8 mouse cellular contexts compared by ENCODE assay signal in the genomic region with DNA sequence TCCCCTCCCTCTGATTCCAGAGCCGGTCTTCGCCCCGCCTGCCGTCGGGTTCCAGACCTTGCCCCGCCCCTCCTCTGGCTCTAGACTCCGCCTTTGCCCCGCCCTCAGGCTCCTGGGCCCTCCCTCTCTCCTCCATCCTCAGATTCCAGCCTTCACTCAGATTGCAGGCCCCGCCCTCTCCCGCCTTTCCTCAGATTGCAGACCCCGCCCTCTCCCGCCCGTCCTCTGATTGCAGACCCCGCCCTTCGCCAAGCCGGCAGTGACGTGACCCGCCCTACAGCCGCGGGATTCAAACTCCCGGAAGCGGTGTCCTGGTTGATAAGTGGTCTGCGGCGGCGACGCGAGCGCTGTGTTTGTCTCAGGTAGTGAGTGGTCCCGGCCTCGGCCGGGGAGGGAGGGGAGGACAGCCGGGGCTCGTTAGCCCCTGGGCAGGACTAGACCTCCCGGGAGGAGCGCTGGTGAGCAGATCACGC. TPM values are rescaled to one million over a fixed set of nuclear protein-coding genes. Genes with fewer than 3 reads are reported as not detected.
DNase-seq lines count a peak whose midpoint lies in the region; ATAC-seq and TF ChIP-seq lines count a peak whose summit lies in the region.

A gene (plus strand): TSS at position 292 of the 473 bp plus-strand sequence.

- 0 out of 2 replicates have a peak, but pooled peaks cover 5% of the 10 kb centered on the region for H3K27me3 ChIP-seq in forebrain, embryonic 10.5 days (ENCODE audit: poor library complexity, severe bottlenecking)
- H3K27me3 ChIP-seq in heart, embryonic 15.5 days, result no peaks in the 10 kb centered on the region
- peaks cover 5% of the 10 kb centered on the region; the same call in 1 of the 2 replicates for H3K27me3 ChIP-seq in liver, embryonic 16.5 days (ENCODE audit: control insufficient read depth, insufficient read depth, low read depth, low read length)
- no peaks in the 10 kb centered on the region for H3K27me3 ChIP-seq in neural tube, embryonic 13.5 days
- no peaks in the 10 kb centered on the region for H3K27me3 ChIP-seq in testis, adult 2 months (ENCODE audit: control insufficient read depth, insufficient read depth, low read length)

- peak within 1 kb of the TSS; percentile 81 for H3K4me3 ChIP-seq in forebrain, embryonic 10.5 days
- peak within 1 kb of the TSS; percentile 92 for H3K4me3 ChIP-seq in heart, embryonic 15.5 days
- H3K4me3 ChIP-seq in liver, embryonic 16.5 days (ENCODE audit: low read depth, low read length), result peak within 1 kb of the TSS; percentile 66
- peak within 1 kb of the TSS; percentile 76 for H3K4me3 ChIP-seq in neural tube, embryonic 13.5 days
- peak within 1 kb of the TSS; percentile 97 for H3K4me3 ChIP-seq in testis, adult 2 months (ENCODE audit: control insufficient read depth, low read depth, low read length)

- peak within 1 kb of the TSS; percentile 67 for H3K9ac ChIP-seq in heart, embryonic 15.5 days
- peak within 1 kb of the TSS; percentile 57 for H3K9ac ChIP-seq in liver, embryonic 16.5 days (ENCODE audit: low read depth, low read length)
- peak within 1 kb of the TSS; percentile 66 for H3K9ac ChIP-seq in neural tube, embryonic 13.5 days

- no peak for TF ChIP-seq CTCF in testis, adult 2 months (IDR thresholded peaks at IDR 0.05; ENCODE audit: control insufficient read depth, insufficient read depth, insufficient replicate concordance, low read depth, low read length)

- H3K4me1 ChIP-seq in forebrain, embryonic 10.5 days, result peaks cover 25% of the 10 kb centered on the region
- H3K4me1 ChIP-seq in heart, embryonic 15.5 days (replicated peaks), result peaks cover 14% of the 10 kb centered on the region
- no peaks in the 10 kb centered on the region; the same call in 1 of the 2 replicates for H3K4me1 ChIP-seq in liver, embryonic 16.5 days (ENCODE audit: control insufficient read depth, low read depth, low read length)
- H3K4me1 ChIP-seq in neural tube, embryonic 13.5 days (replicated peaks), result peaks cover 18% of the 10 kb centered on the region
- H3K4me1 ChIP-seq in testis, adult 2 months (ENCODE audit: control insufficient read depth, insufficient read depth, low read length), result peaks cover 7% of the 10 kb centered on the region

- H3K27ac ChIP-seq in forebrain, embryonic 10.5 days, result peak within 1 kb of the TSS; percentile 95
- H3K27ac ChIP-seq in heart, embryonic 15.5 days, result peak within 1 kb of the TSS; percentile 52
- H3K27ac ChIP-seq in liver, embryonic 16.5 days (ENCODE audit: low read length), result no peak within 1 kb of the TSS
- H3K27ac ChIP-seq in neural tube, embryonic 13.5 days (replicated peaks), result no peak within 1 kb of the TSS
- peak within 1 kb of the TSS; percentile 75 for H3K27ac ChIP-seq in testis, adult 2 months (ENCODE audit: control insufficient read depth, insufficient read depth, low read depth, low read length)

- peak within 1 kb of the TSS; percentile 85 for H3K4me2 ChIP-seq in heart, embryonic 15.5 days
- H3K4me2 ChIP-seq in liver, embryonic 16.5 days (ENCODE audit: low read depth, low read length), result peak within 1 kb of the TSS; percentile 56
- H3K4me2 ChIP-seq in neural tube, embryonic 13.5 days, result peak within 1 kb of the TSS; percentile 90

- ATAC-seq in CD4-positive, CD25-positive, alpha-beta regulatory T cell, adult 4 months, result peak; percentile 86
- ATAC-seq in heart, embryonic 15.5 days (replicated peaks; ENCODE audit: insufficient number of reproducible peaks, insufficient read depth, low FRiP score, low read depth), result peak; percentile 96
- ATAC-seq in liver, embryonic 16.5 days (ENCODE audit: low read depth), result peak; percentile 88
- ATAC-seq in neural tube, embryonic 13.5 days (ENCODE audit: low read depth), result peak; percentile 97

- peak; percentile 59 for TF ChIP-seq POLR2A in testis, adult 2 months (IDR thresholded peaks at IDR 0.05; ENCODE audit: control insufficient read depth, low read depth, low read length)

- H3K9me3 ChIP-seq in forebrain, embryonic 10.5 days, result no peaks in the 10 kb centered on the region
- H3K9me3 ChIP-seq in heart, embryonic 15.5 days (replicated peaks), result no peaks in the 10 kb centered on the region
- H3K9me3 ChIP-seq in liver, embryonic 16.5 days (replicated peaks; ENCODE audit: control insufficient read depth, low read length), result no peaks in the 10 kb centered on the region
- no peaks in the 10 kb centered on the region for H3K9me3 ChIP-seq in neural tube, embryonic 13.5 days

- WGBS in forebrain, embryonic 10.5 days, result under 1% methylated on average over 35 of the region's 36 CpGs
- WGBS in heart, embryonic 15.5 days, result under 1% methylated on average over 36 of the region's 36 CpGs
- under 1% methylated on average over 36 of the region's 36 CpGs for WGBS in liver, embryonic 16.5 days (ENCODE audit: insufficient replicate concordance)
- WGBS in neural tube, embryonic 13.5 days, result 1% methylated on average over 35 of the region's 36 CpGs

- peaks cover 31% of the 10 kb centered on the region for H3K36me3 ChIP-seq in forebrain, embryonic 10.5 days (replicated peaks)
- peaks cover 19% of the 10 kb centered on the region for H3K36me3 ChIP-seq in heart, embryonic 15.5 days
- no peaks in the 10 kb centered on the region; the same call in 1 of the 2 replicates for H3K36me3 ChIP-seq in liver, embryonic 16.5 days (ENCODE audit: control insufficient read depth, insufficient read depth)
- H3K36me3 ChIP-seq in neural tube, embryonic 13.5 days, result no peaks in the 10 kb centered on the region
- no peaks in the 10 kb centered on the region for H3K36me3 ChIP-seq in testis, adult 2 months (ENCODE audit: control insufficient read depth, insufficient read depth, low read length)

- DNase-seq in c-Kit-negative CD71-positive TER-119-positive erythroid progenitor cells, embryonic 14.5 days (ENCODE audit: low read depth, low spot score), result peak; percentile 16
- peak; percentile 100 for DNase-seq in forebrain, embryonic 10.5 days (ENCODE audit: extremely low spot score, low spot score)
- DNase-seq in kidney, postnatal 25 days, result peak; percentile 98 to 99

RNA-seq across cellular contexts. Expression of the gene that starts here (rescaled TPM):
- polyA plus RNA-seq in CD4-positive, CD25-positive, alpha-beta regulatory T cell, adult 4 months (2017; shearing (Covaris generic)), result 1 to 10 TPM; 2.0 to 4.4 TPM
- 43.8 and 45.5 TPM in 2 replicates for polyA plus RNA-seq in forebrain, embryonic 10.5 days (2016; fragmentation: Nextera tagmentation; extraction: Ambion mirVana)
- polyA plus RNA-seq in heart, embryonic 15.5 days (2015; fragmentation: Nextera tagmentation; extraction: Ambion mirVana), result 24.6 and 26.4 TPM in 2 replicates
- polyA plus RNA-seq in liver, embryonic 16.5 days (2015; fragmentation: Nextera tagmentation; extraction: Ambion mirVana), result 4.7 and 4.8 TPM in 2 replicates
- 7.6 and 9.2 TPM in 2 replicates for polyA plus RNA-seq in neural tube, embryonic 13.5 days (2015; fragmentation: Nextera tagmentation; extraction: Ambion mirVana)
- polyA plus RNA-seq in testis, adult 2 months (2012; rRNA removed), result 9.6 and 11.6 TPM in 2 replicates

Comparison
In these comparisons a context has a peak if more than half of its experiments do, and no peak if none do; other contexts are left out.
1. DNase-seq: peak in every context shown above with its lines; median percentile 100 in forebrain, embryonic 10.5 days; 98 in kidney, postnatal 25 days; 16 in c-Kit-negative CD71-positive TER-119-positive erythroid progenitor cells, embryonic 14.5 days.
2. H3K27ac ChIP-seq: peak in forebrain, embryonic 10.5 days (single experiment), heart, embryonic 15.5 days (single experiment) and testis, adult 2 months (single experiment); none in liver, embryonic 16.5 days (single experiment) and neural tube, embryonic 13.5 days (single experiment).
3. Peak in every context shown above with its lines, with median percentiles within 50 percentile points of each other: ATAC-seq, H3K4me3 ChIP-seq, H3K4me2 ChIP-seq and H3K9ac ChIP-seq.